Mouse (Mus musculus) cerebellum, adult 11 months (tissue): ENCODE measurements around the gene Calcrl.

Source experiments
- DNase-seq: peaks from one replicate; pipeline ENCODE4 v3.0.0; 2022

The Calcrl gene

GRCm38 (mm10) chr2:84295068-84295467 is 130.1 kb downstream of the Calcrl start:
- no peak for DNase-seq

- no peak for DNase-seq
Measured at GRCm38 (mm10) chr2:84294611-84295010, 130.6 kb downstream of the Calcrl start.

- no peak for DNase-seq
Measured at GRCm38 (mm10) chr2:84292351-84293000, 132.7 kb downstream of the Calcrl start.

- DNase-seq = no peak
Measured at GRCm38 (mm10) chr2:84288940-84289557, 136.2 kb downstream of the Calcrl start.
